Mouse (Mus musculus): ENCODE measurements around the gene Ndufaf2.
A peak's percentile ranks its signal among the peaks of the same experiment; 100 is the strongest.

The Ndufaf2 gene

GRCm38 (mm10) chr13:108158465-108159240, at the start of gene Ndufaf2, which contains the start of gene Ercc8:
Gene Ndufaf2 (minus strand): TSS chr13:108158623.
Gene Ercc8 (plus strand): TSS chr13:108158731.
- peak; percentile 97 for DNase-seq

- DNase-seq: no peak
Observed at GRCm38 (mm10) chr13:108208090-108208489, 49.7 kb upstream of the Ndufaf2 start.

- DNase-seq: no peak
Observed at GRCm38 (mm10) chr13:108207447-108207846, 49.0 kb upstream of the Ndufaf2 start.

GRCm38 (mm10) chr13:108204857-108205256, 46.4 kb upstream of the Ndufaf2 start:
- no peak for DNase-seq

GRCm38 (mm10) chr13:108195474-108195873, 37.1 kb upstream of the Ndufaf2 start:
- no peak for DNase-seq

GRCm38 (mm10) chr13:108191074-108191720, 32.8 kb upstream of the Ndufaf2 start:
- DNase-seq: no peak

- DNase-seq: no peak
Observed at GRCm38 (mm10) chr13:108187994-108188393, 29.6 kb upstream of the Ndufaf2 start.

GRCm38 (mm10) chr13:108185530-108185929, 27.1 kb upstream of the Ndufaf2 start:
- DNase-seq: no peak

- DNase-seq: no peak
Observed at GRCm38 (mm10) chr13:108184743-108185255, 26.4 kb upstream of the Ndufaf2 start.

- no peak for DNase-seq
Observed at GRCm38 (mm10) chr13:108180821-108181220, 22.4 kb upstream of the Ndufaf2 start.

GRCm38 (mm10) chr13:108179618-108180017, 21.2 kb upstream of the Ndufaf2 start:
- DNase-seq: no peak

GRCm38 (mm10) chr13:108170511-108170910, 12.1 kb upstream of the Ndufaf2 start:
- DNase-seq: peak; percentile 69

GRCm38 (mm10) chr13:108170002-108170401, 11.6 kb upstream of the Ndufaf2 start:
- DNase-seq: no peak

GRCm38 (mm10) chr13:108164621-108165020, 6.2 kb upstream of the Ndufaf2 start:
- DNase-seq: peak; percentile 35

GRCm38 (mm10) chr13:108163912-108164311, 5.5 kb upstream of the Ndufaf2 start:
- peak; percentile 91 for DNase-seq

- DNase-seq: no peak
Observed at GRCm38 (mm10) chr13:108159963-108160362, 1.5 kb upstream of the Ndufaf2 start.

- DNase-seq: no peak
Observed at GRCm38 (mm10) chr13:108159241-108159575, 785 bp upstream of the Ndufaf2 start.

- no peak for DNase-seq
Observed at GRCm38 (mm10) chr13:108157732-108158464, 525 bp downstream of the Ndufaf2 start.

- no peak for DNase-seq
Observed at GRCm38 (mm10) chr13:108157156-108157555, 1.3 kb downstream of the Ndufaf2 start.

GRCm38 (mm10) chr13:108152650-108153372, 5.6 kb downstream of the Ndufaf2 start:
- peak; percentile 51 for DNase-seq

GRCm38 (mm10) chr13:108151782-108152181, 6.6 kb downstream of the Ndufaf2 start:
- DNase-seq: no peak

- DNase-seq: no peak
Observed at GRCm38 (mm10) chr13:108144086-108144485, 14.3 kb downstream of the Ndufaf2 start.

Data from cerebellum, adult 8-10 months (tissue).